Mouse (Mus musculus): Measurements from ENCODE around the gene Atg10.

DNA sequence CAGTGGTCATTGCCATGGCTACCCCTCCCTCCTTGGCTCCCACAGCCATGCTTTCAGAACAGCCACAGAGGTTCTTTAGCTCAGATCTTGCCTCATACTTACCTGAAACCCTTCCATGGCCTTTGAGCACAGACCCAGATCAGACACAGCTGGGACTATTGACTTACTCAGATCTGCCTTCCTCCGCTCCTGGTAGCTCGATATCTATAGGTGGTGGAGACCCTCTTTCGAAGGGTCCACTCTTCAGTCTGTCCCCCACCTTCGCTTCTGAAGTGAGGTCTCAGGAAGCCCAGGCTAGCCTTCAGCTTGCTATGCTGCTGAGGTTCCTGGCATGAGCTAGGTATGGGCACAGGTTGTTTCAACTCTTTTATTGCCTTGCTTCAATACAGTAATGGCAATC is 309.0 kb downstream of the Atg10 start:
- TF ChIP-seq CTCF (IDR thresholded peaks at IDR 0.05; ENCODE audit: low read depth) (no peak), EP300 (IDR thresholded peaks at IDR 0.05; ENCODE audit: low read depth) (no peak)
